Mouse (Mus musculus): Measurements from ENCODE around the gene Epb41.

Epb41 gene

GRCm38 (mm10) chr4:132008191-132008590 lies 66.9 kb downstream of the Epb41 start:
- ChIA-PET CTCF (no interaction called here), POLR2A (interaction anchor here in 1 of 4 experiments (1.2 kb wide), 1 partner anchor 135 kb away, joined by 3 read pairs; the partner anchor contains the start of gene Srsf4)

- POLR2A ChIA-PET = interaction anchor here in 2 of 4 experiments (1.1 to 1.2 kb wide), 2 partner anchors 12 to 134 kb away, joined by 3 read pairs; partner anchors contain the start of gene Srsf4 (in 1 of the 2)
- CTCF ChIA-PET = no interaction called here
These were observed 68.0 kb downstream of the Epb41 start for GRCm38 (mm10) chr4:132007123-132007522.

GRCm38 (mm10) chr4:131998641-131999040 lies 76.5 kb downstream of the Epb41 start:
- ChIA-PET POLR2A (no interaction called here), CTCF (interaction anchor here in 1 of 4 experiments (0.7 kb wide), 1 partner anchor 224 kb away, joined by 3 read pairs; no protein-coding TSS in a partner anchor)

GRCm38 (mm10) chr4:131997476-131997875 lies 77.6 kb downstream of the Epb41 start:
- ChIA-PET CTCF (interaction anchor here in 2 of 4 experiments (1.0 to 2.0 kb wide), 3 partner anchors 14 to 30 kb away, joined by 3 to 12 read pairs (median 3); no protein-coding TSS in a partner anchor), POLR2A (interaction anchor here in 2 of 4 experiments (0.9 to 1.4 kb wide), 3 partner anchors 18 to 79 kb away, joined by 3 read pairs; no protein-coding TSS in a partner anchor)

- ChIA-PET CTCF (interaction anchor here in 2 of 4 experiments (1.0 to 2.0 kb wide), 3 partner anchors 14 to 30 kb away, joined by 3 to 12 read pairs (median 3); no protein-coding TSS in a partner anchor), POLR2A (interaction anchor here in 2 of 4 experiments (0.9 to 1.4 kb wide), 3 partner anchors 18 to 80 kb away, joined by 3 read pairs; no protein-coding TSS in a partner anchor)
These were observed 78.1 kb downstream of the Epb41 start for GRCm38 (mm10) chr4:131996985-131997384.

GRCm38 (mm10) chr4:131993792-131994191 lies 81.3 kb downstream of the Epb41 start:
- POLR2A ChIA-PET = interaction anchor here in 2 of 4 experiments (0.7 to 1.2 kb wide), 2 partner anchors 86 to 97 kb away, joined by 3 read pairs; no protein-coding TSS in a partner anchor
- CTCF ChIA-PET = interaction anchor here in 2 of 4 experiments (0.5 to 1.3 kb wide), 2 partner anchors 12 kb away, joined by 3 read pairs; no protein-coding TSS in a partner anchor

GRCm38 (mm10) chr4:131982881-131983538 lies 92.1 kb downstream of the Epb41 start:
- ChIA-PET CTCF (interaction anchor here (0.6 to 1.7 kb wide), 8 partner anchors 12 to 195 kb away, joined by 3 to 5 read pairs (median 4); no protein-coding TSS in a partner anchor), POLR2A (interaction anchor here in 2 of 4 experiments (0.6 to 2.2 kb wide), 7 partner anchors 12 to 104 kb away, joined by 3 to 8 read pairs (median 3); no protein-coding TSS in a partner anchor)

- CTCF ChIA-PET = interaction anchor here in 3 of 4 experiments (0.6 to 2.6 kb wide), 9 partner anchors 12 to 196 kb away, joined by 3 to 12 read pairs (median 3); partner anchors contain the start of genes Epb41 (in 1 of the 3) and Gm10300 (in 1 of the 3)
- POLR2A ChIA-PET = interaction anchor here in 3 of 4 experiments (0.6 to 2.2 kb wide), 5 partner anchors 10 to 288 kb away, joined by 3 to 8 read pairs (median 3); no protein-coding TSS in a partner anchor
These were observed 93.4 kb downstream of the Epb41 start for GRCm38 (mm10) chr4:131981755-131982154.

GRCm38 (mm10) chr4:131977201-131977600 lies 97.9 kb downstream of the Epb41 start:
- ChIA-PET CTCF (interaction anchor here in 3 of 4 experiments (0.6 to 2.4 kb wide), 10 partner anchors 8 to 306 kb away, joined by 3 to 9 read pairs (median 3); no protein-coding TSS in a partner anchor), POLR2A (interaction anchor here in 2 of 4 experiments (0.6 to 1.0 kb wide), 4 partner anchors 42 to 98 kb away, joined by 3 to 4 read pairs (median 4); partner anchors contain the start of gene Epb41 (in 1 of the 2))

- CTCF ChIA-PET = interaction anchor here in 2 of 4 experiments (0.8 to 1.5 kb wide), 2 partner anchors 8 to 12 kb away, joined by 3 read pairs; no protein-coding TSS in a partner anchor
- POLR2A ChIA-PET = interaction anchor here in 1 of 4 experiments (2.8 kb wide), 1 partner anchor 12 kb away, joined by 8 read pairs; no protein-coding TSS in a partner anchor
These were observed 104.8 kb downstream of the Epb41 start for GRCm38 (mm10) chr4:131970244-131970853.

GRCm38 (mm10) chr4:131968873-131969272 lies 106.2 kb downstream of the Epb41 start:
- ChIA-PET POLR2A (interaction anchor here in 1 of 4 experiments (0.8 kb wide), 1 partner anchor 76 kb away, joined by 3 read pairs; no protein-coding TSS in a partner anchor), CTCF (interaction anchor here (0.5 to 1.2 kb wide), 4 partner anchors 9 to 674 kb away, joined by 3 read pairs; no protein-coding TSS in a partner anchor)

- ChIA-PET CTCF (no interaction called here), POLR2A (interaction anchor here in 1 of 4 experiments (1.5 kb wide), 1 partner anchor 53 kb away, joined by 3 read pairs; no protein-coding TSS in a partner anchor)
These were observed 118.0 kb downstream of the Epb41 start for GRCm38 (mm10) chr4:131957161-131957560.

GRCm38 (mm10) chr4:131950657-131951056 lies 124.5 kb downstream of the Epb41 start:
- ChIA-PET CTCF (interaction anchor here in 1 of 4 experiments (0.5 to 1.4 kb wide), 3 partner anchors 46 to 866 kb away, joined by 3 to 4 read pairs (median 3); no protein-coding TSS in a partner anchor), POLR2A (interaction anchor here in 2 of 4 experiments (0.8 to 1.0 kb wide), 3 partner anchors 12 to 31 kb away, joined by 3 to 4 read pairs (median 4); no protein-coding TSS in a partner anchor)

- POLR2A ChIA-PET = interaction anchor here in 3 of 4 experiments (0.6 to 1.0 kb wide), 5 partner anchors 8 to 297 kb away, joined by 3 to 5 read pairs (median 4); no protein-coding TSS in a partner anchor
- CTCF ChIA-PET = interaction anchor here in 3 of 4 experiments (0.6 to 1.5 kb wide), 5 partner anchors 13 to 867 kb away, joined by 3 to 5 read pairs (median 4); no protein-coding TSS in a partner anchor
These were observed 125.2 kb downstream of the Epb41 start for GRCm38 (mm10) chr4:131949903-131950302.

GRCm38 (mm10) chr4:131947848-131948247 lies 127.3 kb downstream of the Epb41 start:
- ChIA-PET POLR2A (interaction anchor here in 2 of 4 experiments (0.6 to 1.3 kb wide), 2 partner anchors 10 to 264 kb away, joined by 3 to 4 read pairs; no protein-coding TSS in a partner anchor), CTCF (interaction anchor here in 1 of 4 experiments (1.4 kb wide), 1 partner anchor 43 kb away, joined by 3 read pairs; no protein-coding TSS in a partner anchor)

GRCm38 (mm10) chr4:131940846-131941245 lies 134.3 kb downstream of the Epb41 start:
- CTCF ChIA-PET = interaction anchor here in 1 of 4 experiments (0.7 kb wide), 1 partner anchor 314 kb away, joined by 3 read pairs; no protein-coding TSS in a partner anchor
- POLR2A ChIA-PET = interaction anchor here in 2 of 4 experiments (0.6 to 1.5 kb wide), 2 partner anchors 26 to 67 kb away, joined by 3 to 4 read pairs; no protein-coding TSS in a partner anchor

GRCm38 (mm10) chr4:131939459-131939858 lies 135.7 kb downstream of the Epb41 start:
- ChIA-PET POLR2A (interaction anchor here in 2 of 4 experiments (0.6 to 1.0 kb wide), 3 partner anchors 21 to 29 kb away, joined by 3 read pairs; no protein-coding TSS in a partner anchor), CTCF (no interaction called here)
